Mouse (Mus musculus) C2C12 (cell line): ENCODE results near the gene Pcbp3.

Experiments used
- CTCF ChIP-seq: IDR thresholded peaks from one replicate; pipeline ENCODE4 v1.5.1; 2011; ENCODE audit not compliant: control insufficient read depth, insufficient read depth, insufficient read length
- MAX ChIP-seq: IDR thresholded peaks from one replicate; pipeline ENCODE4 v1.6.1; 2011; ENCODE audit warnings: mild to moderate bottlenecking, control low read depth
- MYOG ChIP-seq: IDR thresholded peaks from one replicate; pipeline ENCODE4 v1.6.1; 2011; ENCODE audit not compliant: control insufficient read depth, insufficient read length; ENCODE audit errors: extremely low read depth
- USF1 ChIP-seq: IDR thresholded peaks from one replicate; pipeline ENCODE4 v1.6.1; 2011; ENCODE audit warnings: low read depth, mild to moderate bottlenecking, control low read depth, moderate library complexity

GRCm38 (mm10) chr10:76726866-76727265 lies 234.8 kb downstream of the Pcbp3 start:
- TF ChIP-seq MAX (no peak), CTCF (no peak), MYOG (no peak), USF1 (no peak)
